Mouse (Mus musculus) cerebellum, postnatal 25 days (tissue): ENCODE measurements around the gene Epsti1.
"Not testable (repeated sequence)": the region's sequence is repeated elsewhere in the genome, so short reads cannot be mapped to it uniquely, and the experiment has no call there.

Source experiments
- DNase-seq, 2 experiments: peaks; one replicate each; pipeline ENCODE4 v3.0.0; 2021; ENCODE audit warnings: mixed read lengths in 2 of 2

The Epsti1 gene

GRCm38 (mm10) chr14:77904171-77904762 lies at the start of gene Epsti1:
Epsti1 (plus strand) TSS chr14:77904239.
- DNase-seq: no peak

DNA sequence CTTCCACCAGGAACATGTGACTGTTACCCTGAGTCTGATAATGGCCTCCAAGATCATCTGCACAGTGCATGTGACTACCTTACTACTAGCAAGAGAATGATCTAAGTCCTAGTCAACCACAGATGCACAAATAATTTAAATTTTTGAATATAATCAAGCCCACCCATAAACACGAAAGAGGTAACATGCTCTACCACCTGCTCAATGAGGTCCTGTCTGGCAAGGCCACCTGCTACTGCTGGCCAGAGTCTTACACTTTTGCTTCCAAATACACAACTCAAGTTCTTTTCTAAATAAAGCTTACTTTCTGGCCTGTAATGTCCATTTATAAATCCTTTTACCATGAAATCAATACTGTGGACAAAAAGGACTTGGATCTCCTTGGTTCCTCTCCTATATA lies 44.1 kb upstream of the Epsti1 start:
- no peak for DNase-seq

- no peak for DNase-seq
Measured at GRCm38 (mm10) chr14:77860841-77861560, 43.0 kb upstream of the Epsti1 start.

DNA sequence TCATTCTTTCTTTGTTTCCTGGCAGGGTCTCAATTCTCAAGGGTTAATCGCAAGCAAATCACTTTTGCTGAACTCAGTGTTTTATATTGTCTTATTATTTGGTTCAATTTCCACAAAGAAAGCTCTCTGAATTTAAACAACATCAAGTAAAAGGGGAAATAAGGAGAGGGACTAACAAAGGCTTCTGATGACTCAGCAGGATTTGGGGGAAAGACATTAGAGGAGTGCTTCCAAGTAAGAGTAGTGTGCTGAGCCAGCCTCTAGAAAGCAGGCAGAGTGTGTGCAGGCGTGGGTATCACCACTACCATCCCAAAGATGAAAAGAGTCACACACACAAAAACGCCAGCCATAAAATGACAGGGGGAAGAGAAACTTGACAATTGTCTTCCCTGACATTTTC lies 40.0 kb upstream of the Epsti1 start:
- no peak for DNase-seq

DNA sequence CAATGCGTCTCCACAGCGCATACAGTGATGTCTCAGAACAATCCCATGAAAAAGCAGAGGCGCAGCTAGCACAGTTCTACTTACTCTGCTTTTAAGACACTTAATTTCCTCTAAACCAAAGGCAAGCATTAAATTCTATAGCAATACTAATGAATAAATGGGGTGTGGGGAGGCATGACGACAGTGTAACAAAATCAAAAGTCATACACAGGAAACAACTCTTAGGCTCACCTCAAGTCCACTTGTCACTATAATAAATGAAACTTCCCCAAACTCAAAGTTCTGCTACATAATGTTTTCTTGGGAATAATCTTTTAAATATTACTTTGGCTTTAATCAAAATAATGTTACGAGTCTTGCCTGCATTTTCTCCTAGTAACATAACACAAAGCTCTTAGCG lies 39.5 kb upstream of the Epsti1 start:
- no peak for DNase-seq

DNA sequence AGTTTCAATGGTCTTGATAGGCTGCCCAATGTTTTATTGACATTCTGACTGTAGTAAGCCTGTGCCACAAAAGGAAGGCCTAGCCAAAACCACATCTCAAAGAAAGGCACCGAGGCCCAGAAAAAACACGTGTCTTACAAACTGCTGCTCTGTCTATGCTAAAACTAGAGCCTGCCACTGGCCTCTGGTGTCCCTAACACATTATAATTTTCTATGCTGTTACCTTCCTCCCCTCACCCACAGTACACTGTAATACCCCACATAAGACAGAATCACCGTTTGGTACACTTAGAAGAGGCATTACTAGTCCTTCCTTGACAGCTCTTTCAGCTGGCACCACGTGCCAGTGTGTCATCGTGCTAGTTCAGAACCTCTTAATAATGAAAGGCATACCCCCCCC lies 36.4 kb upstream of the Epsti1 start:
- no peak for DNase-seq

- no peak for DNase-seq
Measured at GRCm38 (mm10) chr14:77870926-77871325, 33.1 kb upstream of the Epsti1 start.

DNA sequence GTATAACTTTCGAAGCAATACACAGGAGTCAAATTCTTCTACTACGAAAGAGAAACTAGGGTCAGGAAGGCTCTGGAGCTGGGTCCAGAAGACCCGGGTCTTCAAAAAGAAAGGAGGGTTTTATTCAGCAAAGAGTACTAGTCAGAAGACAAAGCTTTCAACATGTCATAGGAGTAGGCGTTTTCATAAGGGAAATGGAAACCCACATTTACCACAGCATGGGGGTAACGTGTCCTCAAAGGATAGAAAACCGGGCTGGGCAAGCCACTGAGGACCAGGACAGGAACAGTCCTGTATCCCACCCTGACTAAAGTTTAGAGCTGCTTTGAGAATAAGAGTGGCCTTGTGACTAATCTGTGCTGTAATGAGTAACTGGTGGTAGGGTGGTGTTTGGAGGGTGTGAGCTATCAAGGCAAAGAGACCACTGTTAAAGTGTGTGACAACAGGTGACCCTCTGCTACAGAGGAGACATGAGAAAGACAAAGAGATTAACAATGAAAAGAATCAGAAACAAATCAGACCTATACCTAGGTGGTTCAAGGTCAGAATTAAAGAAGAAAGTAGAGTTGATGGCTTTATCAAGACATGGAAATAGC lies 32.6 kb upstream of the Epsti1 start:
- DNase-seq: no peak

DNA sequence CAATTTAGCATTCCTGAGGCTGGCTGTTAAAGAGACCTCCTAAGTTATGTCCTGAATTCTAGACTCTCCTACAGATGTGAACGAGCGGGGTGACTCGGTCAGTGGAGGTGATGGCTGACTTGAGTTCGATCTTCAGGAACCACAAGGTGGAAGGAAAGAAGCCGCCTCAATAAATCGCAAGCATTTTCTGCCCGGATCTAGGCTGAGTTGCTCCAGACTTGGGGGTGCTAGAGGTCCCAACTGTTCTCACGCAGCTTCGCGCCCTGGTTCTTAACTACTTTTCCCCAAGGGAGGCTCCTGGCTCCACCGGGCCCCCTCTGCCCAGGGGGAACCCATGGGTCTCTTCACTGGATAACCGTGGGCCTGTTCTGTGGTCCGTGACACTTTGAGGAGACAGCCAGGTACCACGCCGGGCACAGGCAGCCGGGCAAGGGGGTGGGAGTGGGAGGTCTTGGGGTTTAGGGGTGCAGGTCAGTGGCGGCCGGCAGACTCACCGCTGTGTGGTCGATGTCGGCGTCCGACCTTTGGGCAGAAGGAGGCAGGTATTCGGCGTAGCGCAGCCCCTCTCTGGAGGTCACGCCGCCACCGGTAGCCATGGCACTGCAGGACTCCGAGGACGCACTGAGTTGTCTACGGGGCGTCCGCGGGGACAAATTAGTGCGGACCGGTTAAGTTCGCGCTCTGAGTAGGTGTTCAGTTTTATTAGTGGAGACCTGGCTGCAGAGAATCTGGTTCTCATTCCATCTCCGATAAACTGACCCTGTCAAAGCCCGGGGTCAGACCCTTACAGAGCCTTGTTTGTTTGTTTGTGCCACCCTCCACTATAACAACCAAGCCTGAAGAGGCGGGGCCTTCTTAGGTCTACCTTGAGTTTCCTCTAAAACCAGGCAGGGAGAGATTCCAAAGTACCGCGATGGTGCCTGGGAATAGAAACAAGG lies 29.5 kb upstream of the Epsti1 start, which contains the start of gene Dnajc15:
TSS of gene Dnajc15 (minus strand) at position 822 of the 938 bp plus-strand sequence.
- DNase-seq: peak; percentile 92 to 93

GRCm38 (mm10) chr14:77876199-77876598 lies 27.8 kb upstream of the Epsti1 start:
- DNase-seq: no peak

GRCm38 (mm10) chr14:77877876-77878275 lies 26.2 kb upstream of the Epsti1 start:
- DNase-seq: not testable (repeated sequence)

DNA sequence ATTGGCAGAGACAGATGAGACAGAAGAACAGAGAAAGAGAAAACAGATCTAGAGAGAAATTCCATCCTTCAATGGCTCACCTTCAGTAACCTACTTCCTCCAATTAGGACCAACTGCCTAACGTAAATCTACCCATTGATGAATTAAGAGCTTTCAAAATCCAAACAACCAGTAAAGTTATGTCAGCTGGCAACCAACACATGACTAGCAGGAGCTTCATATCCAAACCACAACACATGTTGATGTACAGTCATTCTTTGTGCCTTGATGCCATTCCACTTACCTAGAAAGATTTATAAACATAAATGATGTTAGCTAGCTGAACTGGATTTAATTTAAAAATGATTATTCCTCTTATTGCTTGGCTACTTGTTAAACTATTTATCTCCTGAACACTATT lies 22.0 kb upstream of the Epsti1 start:
- DNase-seq: no peak

GRCm38 (mm10) chr14:77882669-77883068 lies 21.4 kb upstream of the Epsti1 start:
- DNase-seq: peak; percentile 23 to 43

DNA sequence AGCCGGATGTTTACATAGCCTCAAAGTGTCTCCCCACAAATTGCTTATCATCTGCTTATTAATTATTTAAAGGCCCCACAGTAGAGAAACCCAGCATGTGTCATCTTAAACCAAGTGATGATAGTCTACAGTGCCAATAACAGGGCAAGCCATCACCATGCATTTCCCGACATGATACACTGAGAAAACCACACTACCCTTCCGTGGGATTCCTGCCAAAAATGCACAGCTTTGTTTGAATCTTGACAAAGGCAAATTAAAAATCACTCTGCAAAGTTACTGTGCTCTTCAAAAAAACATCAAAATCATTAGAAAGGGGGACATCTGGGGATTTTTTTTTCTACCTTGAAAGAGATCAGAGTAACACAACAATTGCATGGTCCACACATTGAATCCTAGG lies 17.7 kb upstream of the Epsti1 start:
- no peak for DNase-seq

GRCm38 (mm10) chr14:77886941-77887340 lies 17.1 kb upstream of the Epsti1 start:
- DNase-seq: no peak

GRCm38 (mm10) chr14:77889911-77890310 lies 14.1 kb upstream of the Epsti1 start:
- DNase-seq: no peak

DNA sequence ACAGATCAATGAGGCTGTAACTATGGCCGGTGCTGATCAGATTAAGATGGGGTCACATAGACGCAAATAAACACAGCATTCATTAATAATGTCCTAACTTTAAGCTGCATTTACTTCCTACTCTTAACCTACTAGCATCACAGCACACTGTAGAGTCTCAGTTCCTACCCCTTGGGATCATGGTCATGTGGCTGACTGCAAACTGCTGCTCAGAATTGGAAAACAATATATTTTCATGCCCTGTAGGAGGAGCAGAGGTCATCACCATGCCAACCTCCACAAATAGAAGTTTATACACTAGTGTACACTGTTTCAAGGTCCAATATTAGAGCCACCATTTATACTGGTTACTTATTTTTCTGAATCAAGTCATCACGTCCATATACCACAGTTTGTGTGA lies 8.1 kb upstream of the Epsti1 start:
- no peak for DNase-seq

GRCm38 (mm10) chr14:77902541-77902940 lies 1.5 kb upstream of the Epsti1 start:
- no peak for DNase-seq

- DNase-seq: no peak
Measured at GRCm38 (mm10) chr14:77905466-77905865, 1.4 kb downstream of the Epsti1 start.

GRCm38 (mm10) chr14:77906586-77906985 lies 2.5 kb downstream of the Epsti1 start:
- DNase-seq: no peak

GRCm38 (mm10) chr14:77915776-77916175 lies 11.7 kb downstream of the Epsti1 start:
- no peak for DNase-seq

- DNase-seq: no peak
Measured at GRCm38 (mm10) chr14:77921641-77922040, 17.6 kb downstream of the Epsti1 start.
